Mouse (Mus musculus): ENCODE data around the gene Sorl1.

DNA sequence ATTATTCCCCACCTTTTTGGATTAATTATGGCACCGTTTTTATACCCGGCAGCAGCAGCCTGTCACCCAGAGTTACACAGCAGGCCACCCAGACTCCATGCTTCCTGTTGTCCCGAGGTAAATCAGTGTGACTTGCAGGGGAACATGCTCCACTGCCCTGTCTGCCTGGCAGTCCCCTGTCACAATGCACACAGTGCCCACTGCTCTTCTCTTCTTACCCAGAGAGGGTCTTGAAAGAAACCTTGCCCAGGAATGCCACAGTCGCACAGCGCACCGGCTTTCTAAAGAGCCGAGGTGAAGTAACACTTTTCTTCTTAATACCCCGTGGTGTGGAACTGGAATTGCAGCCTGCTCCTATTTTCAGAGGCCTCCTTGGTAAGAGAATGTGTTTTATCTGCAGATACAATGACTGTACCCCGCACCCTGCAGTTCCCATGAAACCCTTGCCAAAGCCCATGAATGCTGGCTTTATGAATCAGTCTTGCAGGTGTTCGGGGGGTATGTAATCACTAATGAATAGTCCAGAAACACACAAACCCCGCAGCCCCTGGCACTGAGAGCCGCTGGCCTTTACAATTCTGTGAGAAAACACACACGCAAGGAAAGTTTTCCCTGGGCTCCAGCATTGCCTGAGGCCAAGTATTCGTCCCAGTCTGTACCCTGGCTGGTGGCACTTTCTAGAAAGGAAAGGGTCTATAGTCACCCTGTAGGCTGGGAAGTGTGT, 205.3 kb downstream of the Sorl1 start:
- TF ChIP-seq CTCF (IDR thresholded peaks at IDR 0.05; ENCODE audit: low read depth) (no peak), EP300 (IDR thresholded peaks at IDR 0.05; ENCODE audit: low read depth) (no peak)
